Mouse (Mus musculus) MEL (cell line): ENCODE measurements at regions not wholly inside any gene's neighbourhood (a gene's known extent, or its start where the extent isn't known, plus 50 kb on each side); places are given as distances from the start of the nearest gene placed in this dataset.

Experiments used
- CTCF ChIP-seq, 3 experiments: IDR thresholded peaks in 2 of 3; conservative IDR thresholded peaks in 1 of 3; 2 replicates each; pipeline ENCODE4 v1.5.1; 2011 to 2012; ENCODE audit warnings: low read length in 3 of 3, low read depth in 2 of 3, mild to moderate bottlenecking in 2 of 3, improper control_type of control experiment in 1 of 3, inconsistent platforms in 1 of 3, mixed read lengths in 1 of 3, moderate library complexity in 1 of 3; ENCODE audit not compliant: control insufficient read depth in 1 of 3, insufficient read depth in 1 of 3, poor library complexity in 1 of 3, severe bottlenecking in 1 of 3
- EP300 ChIP-seq, 2 experiments: IDR thresholded peaks; 2 replicates each; pipeline ENCODE4 v1.6.1; 2011; ENCODE audit warnings: improper control_type of control experiment in 2 of 2, low read length in 2 of 2, low read depth in 1 of 2, mild to moderate bottlenecking in 1 of 2
- JUND ChIP-seq: IDR thresholded peaks from 2 replicates; pipeline ENCODE4 v1.6.1; 2011; ENCODE audit warnings: low read depth, mild to moderate bottlenecking, improper control_type of control experiment, low read length

DNA sequence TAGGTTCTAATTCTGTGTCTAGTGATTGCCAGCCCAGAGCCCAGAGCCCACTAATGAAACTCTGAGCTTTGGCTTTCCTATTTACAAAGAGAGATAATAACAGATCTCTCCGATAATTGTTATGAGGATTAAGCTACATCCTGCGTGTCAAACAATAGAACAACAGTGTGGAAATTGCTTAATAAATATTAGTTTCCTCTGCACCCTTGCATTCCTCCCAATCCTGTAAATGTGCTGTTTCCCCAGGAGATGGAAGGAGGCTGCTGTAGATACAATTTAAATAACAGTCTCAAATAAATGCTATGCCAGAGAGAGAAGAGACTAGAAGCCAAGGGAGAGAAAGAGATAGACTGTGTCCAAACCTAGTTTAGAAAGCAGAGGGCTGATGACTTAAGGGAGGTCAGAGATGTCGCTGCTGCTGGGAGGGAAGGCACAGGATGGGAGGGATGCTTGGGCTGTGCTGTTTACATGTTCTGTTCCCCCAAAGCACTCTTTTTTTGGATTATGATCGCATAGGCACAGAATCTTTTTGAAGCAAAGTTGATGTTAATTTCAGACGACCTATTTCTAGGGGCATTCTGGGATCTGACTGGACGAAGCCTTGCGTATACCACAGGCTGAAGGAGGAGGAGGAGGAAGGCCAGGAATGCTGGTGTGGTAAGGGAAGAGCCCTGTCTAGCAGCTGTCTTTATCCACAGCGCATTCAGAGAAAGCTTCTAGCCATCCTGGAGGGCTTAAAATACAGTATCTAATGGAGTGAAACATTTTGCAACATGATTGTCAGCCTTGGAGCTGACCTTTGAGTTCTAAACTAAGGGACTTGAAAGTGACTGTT lies 103.4 kb upstream of the Fbxo11 start:
- no peak for TF ChIP-seq JUND
- no peak for TF ChIP-seq EP300 (IDR thresholded peaks at IDR 0.05; ENCODE audit: low read depth in 1 of 2, low read length in 2 of 2)
- TF ChIP-seq CTCF (IDR thresholded peaks at IDR 0.05 in 2 of 3, conservative IDR thresholded peaks at IDR 0.05 in 1 of 3; ENCODE audit: control insufficient read depth in 1 of 3, insufficient read depth in 1 of 3, low read depth in 2 of 3, low read length in 3 of 3, poor library complexity in 1 of 3, severe bottlenecking in 1 of 3), result no peak
